Mouse (Mus musculus) neural tube, embryonic 14.5 days (tissue): ENCODE measurements at regions not wholly inside any gene's neighbourhood (a gene's known extent, or its start where the extent isn't known, plus 50 kb on each side); places are given as distances from the start of the nearest gene placed in this dataset.
A peak's percentile ranks its signal among the peaks of the same experiment; 100 is the strongest.

ENCODE experiments used
- ATAC-seq: fragments of 200-750 bp; cut with Nextera tagmentation; 2 replicates; pipeline ENCODE4 v1.8.0; 2017; ENCODE audit warnings: low read depth, mild to moderate bottlenecking, moderate TSS enrichment, moderate library complexity
- H3K27ac ChIP-seq: fragments of 300-500 bp; sonication (generic); 2 replicates; pipeline ENCODE4 v1.5.1; 2014; ENCODE audit warnings: low read depth, mild to moderate bottlenecking, control low read depth, low read length, moderate library complexity, mixed read lengths
- H3K27me3 ChIP-seq: fragments of 300-500 bp; sonication (generic); 2 replicates; pipeline ENCODE4 v1.6.1; 2014; ENCODE audit warnings: low read length; ENCODE audit not compliant: control insufficient read depth, insufficient read depth
- H3K36me3 ChIP-seq: fragments of 300-500 bp; sonication (generic); 2 replicates; pipeline ENCODE4 v1.6.1; 2014; ENCODE audit warnings: low read length, mixed read lengths; ENCODE audit not compliant: control insufficient read depth, insufficient read depth
- H3K4me1 ChIP-seq: fragments of 300-500 bp; sonication (generic); 2 replicates; pipeline ENCODE4 v1.6.1; 2014; ENCODE audit warnings: low read length; ENCODE audit not compliant: control insufficient read depth, insufficient read depth
- H3K4me2 ChIP-seq: fragments of 300-500 bp; sonication (generic); 2 replicates; pipeline ENCODE4 v1.6.1; 2014; ENCODE audit warnings: mild to moderate bottlenecking, low read depth, low read length, control low read depth
- H3K4me3 ChIP-seq: fragments of 300-500 bp; sonication (generic); 2 replicates; pipeline ENCODE4 v1.5.1; 2014; ENCODE audit warnings: low read depth, low read length, control low read depth, mixed read lengths
- H3K9ac ChIP-seq: fragments of 300-500 bp; sonication (generic); replicated peaks from 2 replicates; pipeline ENCODE4 v1.6.1; 2014; ENCODE audit warnings: low read depth, mild to moderate bottlenecking, control low read depth, low read length, mixed read lengths
- H3K9me3 ChIP-seq: fragments of 300-500 bp; sonication (generic); 2 replicates; pipeline ENCODE4 v1.6.1; 2016; ENCODE audit warnings: low read length; ENCODE audit not compliant: control insufficient read depth
- WGBS: fragments of 180-500 bp; shearing (Covaris S2); extraction: QIAGEN DNeasy Blood & Tissue Kit; methylation state at CpG from one replicate; pipeline ENCODE4 v1.1.7; 2014; 5-methylcytosine and 5-hydroxymethylcytosine counted together

DNA sequence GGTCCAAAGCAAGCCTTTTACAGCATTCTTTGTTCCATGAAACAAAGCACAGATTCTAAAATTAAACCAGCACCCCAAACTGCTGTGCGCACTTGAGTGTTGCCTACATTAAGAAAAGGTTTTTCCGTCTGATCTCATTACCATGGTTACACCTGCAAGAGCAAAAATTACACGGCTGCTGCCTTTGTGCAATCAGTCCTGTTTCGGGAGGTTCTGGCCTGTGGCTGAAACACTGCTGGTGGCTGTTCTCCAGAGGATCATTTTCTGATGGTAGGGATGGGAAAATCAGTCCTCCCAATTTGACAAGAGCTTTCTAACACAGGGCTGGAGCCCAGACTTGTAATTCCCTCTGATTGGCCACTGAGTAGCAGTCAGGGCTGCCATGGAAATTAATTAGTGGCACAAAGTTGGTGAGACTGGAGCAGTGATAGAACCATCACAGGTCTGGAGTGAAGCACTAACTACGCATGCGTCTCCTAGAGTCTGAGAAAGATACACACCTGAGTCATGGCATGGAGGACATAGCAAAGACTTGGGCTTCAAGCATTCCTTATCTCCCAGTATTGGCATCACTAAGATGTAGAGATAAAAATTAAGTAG, 114.8 kb upstream of the Fam49a start:
- ATAC-seq, result no peak
- Histone ChIP-seq H3K27ac (no peak overlapping the region), H3K4me1 (no peaks in the 10 kb centered on the region), H3K4me2 (no peak overlapping the region), H3K9ac (no peak overlapping the region), H3K4me3 (no peak overlapping the region), H3K27me3 (no peaks in the 10 kb centered on the region), H3K9me3 (no peaks in the 10 kb centered on the region), H3K36me3 (no peaks in the 10 kb centered on the region)
- WGBS, result 79% methylated on average over 6 of the region's 6 CpGs

DNA sequence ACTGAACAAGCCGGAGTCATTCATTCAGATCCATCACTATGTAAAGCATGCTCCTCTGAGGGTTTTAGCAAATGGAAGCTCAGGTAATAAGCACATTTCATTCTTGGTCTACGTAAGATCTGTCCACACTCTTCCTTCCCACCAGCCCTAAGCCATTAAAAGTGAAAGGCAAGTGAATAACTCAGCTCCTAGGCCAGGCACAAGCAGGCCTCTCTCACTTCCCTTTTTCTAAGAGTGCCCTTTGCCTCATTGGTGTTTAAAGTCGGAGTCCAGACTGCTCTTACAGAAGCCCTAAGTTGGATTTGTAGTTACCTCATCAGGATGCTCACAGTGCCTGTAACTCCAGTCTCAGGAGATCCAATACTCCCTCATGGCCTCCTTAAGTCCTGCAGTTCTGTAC, 114.1 kb upstream of the Fam49a start:
- H3K9me3 ChIP-seq, result no peaks in the 10 kb centered on the region
- H3K4me1 ChIP-seq, result no peaks in the 10 kb centered on the region
- H3K27me3 ChIP-seq, result no peaks in the 10 kb centered on the region
- H3K4me2 ChIP-seq, result no peak overlapping the region
- H3K9ac ChIP-seq, result no peak overlapping the region
- no peak overlapping the region for H3K27ac ChIP-seq
- no peak overlapping the region for H3K4me3 ChIP-seq
- no peak for ATAC-seq
- no peaks in the 10 kb centered on the region for H3K36me3 ChIP-seq
- 81% methylated on average over 3 of the region's 3 CpGs for WGBS

DNA sequence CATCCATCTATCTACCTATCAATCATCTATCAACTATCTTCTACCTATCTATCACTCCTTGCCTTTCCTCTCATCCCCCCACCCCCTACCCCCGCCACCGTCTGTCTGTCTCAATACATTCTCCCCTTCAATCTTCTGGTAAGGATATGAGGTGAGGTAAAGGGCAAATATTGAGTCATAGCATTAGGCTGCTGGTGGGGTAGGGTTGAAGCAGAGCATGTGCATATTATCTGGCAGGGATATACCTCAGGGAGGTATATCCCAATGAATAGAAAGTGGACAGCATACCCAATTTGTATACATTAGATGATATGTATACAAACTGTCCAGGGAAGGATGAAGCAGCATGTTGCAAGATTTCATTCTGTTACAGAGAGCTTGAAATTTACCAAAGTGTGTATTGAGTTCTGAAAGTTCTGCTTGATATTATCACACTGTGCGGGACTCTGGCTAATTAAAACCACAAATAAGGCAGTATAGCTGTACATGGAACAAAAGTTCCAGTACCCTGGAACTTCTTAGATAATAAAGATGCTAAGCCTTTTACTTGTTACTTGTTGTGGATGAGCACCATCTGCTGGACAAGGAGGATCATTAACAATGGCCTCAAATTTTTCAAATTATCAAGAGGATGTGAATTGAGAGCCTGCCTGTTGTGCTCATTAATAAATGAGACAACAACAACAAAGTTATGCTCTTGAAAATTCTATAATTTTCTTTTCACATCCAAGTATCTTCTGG, 113.1 kb upstream of the Fam49a start:
- Histone ChIP-seq H3K27me3 (no peaks in the 10 kb centered on the region), H3K9me3 (no peaks in the 10 kb centered on the region), H3K9ac (no peak overlapping the region), H3K36me3 (no peaks in the 10 kb centered on the region), H3K4me1 (no peaks in the 10 kb centered on the region), H3K4me3 (no peak overlapping the region), H3K27ac (no peak overlapping the region), H3K4me2 (no peak overlapping the region)
- 70% methylated on average over 3 of the region's 3 CpGs for WGBS
- peak; percentile 83 for ATAC-seq

DNA sequence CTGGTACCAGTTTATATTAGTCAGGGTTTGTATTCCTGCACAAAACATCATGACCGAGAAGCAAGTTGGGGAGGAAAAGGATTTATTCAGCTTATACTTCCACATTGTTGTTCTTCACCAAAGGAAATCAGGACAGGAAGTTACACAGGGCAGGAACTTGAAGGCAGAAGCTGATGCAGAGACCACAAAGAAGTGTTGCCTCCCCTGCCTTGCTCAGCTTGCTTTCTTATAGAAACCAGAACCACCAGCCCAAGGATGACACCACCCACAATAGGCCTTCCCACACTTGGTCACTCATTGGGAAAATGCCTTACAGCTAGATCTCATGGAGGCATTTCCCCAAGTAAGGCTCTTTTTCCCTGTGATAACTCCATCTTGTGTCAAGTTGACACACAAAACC, 97.5 kb upstream of the Fam49a start:
- Histone ChIP-seq H3K36me3 (no peaks in the 10 kb centered on the region), H3K9me3 (no peaks in the 10 kb centered on the region), H3K4me1 (no peaks in the 10 kb centered on the region), H3K27me3 (no peaks in the 10 kb centered on the region), H3K4me2 (no peak overlapping the region), H3K27ac (no peak overlapping the region), H3K9ac (no peak overlapping the region), H3K4me3 (no peak overlapping the region)
- 84% methylated on average over 1 of the region's 1 CpGs for WGBS
- ATAC-seq, result no peak

DNA sequence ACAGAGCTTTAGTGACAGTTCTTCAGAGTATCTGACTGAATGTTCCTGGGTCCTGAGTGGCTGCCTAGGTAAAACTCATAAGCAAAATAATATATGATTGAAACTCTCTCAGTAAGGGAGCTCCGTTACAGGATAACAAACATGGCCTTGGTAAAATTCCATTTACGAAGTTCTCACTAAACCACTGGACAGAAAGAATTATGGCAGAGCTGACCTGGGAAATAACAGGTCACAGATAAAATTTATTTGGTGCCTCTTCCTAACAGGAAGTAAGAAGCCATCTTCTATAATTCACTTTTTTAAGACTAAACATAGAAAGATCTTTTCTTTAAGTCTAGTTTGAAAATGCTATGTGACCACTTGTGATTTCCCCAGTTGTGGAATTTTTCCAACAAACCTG, 91.4 kb upstream of the Fam49a start:
- Histone ChIP-seq H3K36me3 (no peaks in the 10 kb centered on the region), H3K4me1 (no peaks in the 10 kb centered on the region), H3K9me3 (no peaks in the 10 kb centered on the region), H3K4me2 (no peak overlapping the region), H3K4me3 (no peak overlapping the region), H3K27me3 (no peaks in the 10 kb centered on the region), H3K27ac (no peak overlapping the region), H3K9ac (no peak overlapping the region)
- 77% methylated on average over 2 of the region's 2 CpGs for WGBS
- no peak for ATAC-seq

DNA sequence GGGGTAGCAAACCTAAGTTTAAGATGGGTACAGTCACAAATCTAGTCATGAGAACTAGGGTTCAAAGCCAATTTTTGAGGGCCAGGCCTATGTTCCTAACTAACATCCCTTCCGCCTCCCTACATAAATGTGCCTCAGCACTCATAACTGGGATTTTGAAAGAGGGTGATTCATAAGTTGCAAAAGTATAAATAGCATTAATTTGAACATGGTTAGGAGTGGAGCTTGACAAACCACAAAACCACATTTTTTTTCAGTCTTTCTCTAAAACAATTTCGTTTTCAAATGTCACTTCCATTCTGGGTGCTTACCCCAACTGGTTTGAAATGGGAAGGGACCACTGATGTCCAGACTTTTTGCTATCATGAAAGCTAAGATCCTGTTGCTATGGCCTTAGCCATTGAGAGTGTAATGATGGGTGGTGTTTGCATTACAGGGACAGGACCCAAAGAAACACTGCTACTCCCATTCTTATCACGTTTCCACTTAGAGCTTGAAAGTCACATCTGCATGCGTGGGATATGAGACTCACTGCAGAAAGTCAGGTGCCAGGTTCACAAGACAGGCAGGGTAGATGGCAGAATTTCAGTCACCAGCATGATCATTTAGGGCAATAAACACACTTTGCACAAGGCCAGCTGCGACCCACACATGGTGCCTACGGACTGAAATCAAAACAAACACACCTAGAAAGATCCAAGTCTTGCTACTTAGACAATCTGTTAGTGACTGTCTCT, 89.7 kb upstream of the Fam49a start:
- H3K27me3 ChIP-seq, result no peaks in the 10 kb centered on the region
- 86% methylated on average over 6 of the region's 6 CpGs for WGBS
- no peak overlapping the region for H3K27ac ChIP-seq
- H3K4me2 ChIP-seq, result no peak overlapping the region
- ATAC-seq, result no peak
- no peak overlapping the region for H3K9ac ChIP-seq
- H3K9me3 ChIP-seq, result no peaks in the 10 kb centered on the region
- no peak overlapping the region for H3K4me3 ChIP-seq
- H3K4me1 ChIP-seq, result peaks cover 4% of the 10 kb centered on the region; the same call in 1 of the 2 replicates
- H3K36me3 ChIP-seq, result no peaks in the 10 kb centered on the region

DNA sequence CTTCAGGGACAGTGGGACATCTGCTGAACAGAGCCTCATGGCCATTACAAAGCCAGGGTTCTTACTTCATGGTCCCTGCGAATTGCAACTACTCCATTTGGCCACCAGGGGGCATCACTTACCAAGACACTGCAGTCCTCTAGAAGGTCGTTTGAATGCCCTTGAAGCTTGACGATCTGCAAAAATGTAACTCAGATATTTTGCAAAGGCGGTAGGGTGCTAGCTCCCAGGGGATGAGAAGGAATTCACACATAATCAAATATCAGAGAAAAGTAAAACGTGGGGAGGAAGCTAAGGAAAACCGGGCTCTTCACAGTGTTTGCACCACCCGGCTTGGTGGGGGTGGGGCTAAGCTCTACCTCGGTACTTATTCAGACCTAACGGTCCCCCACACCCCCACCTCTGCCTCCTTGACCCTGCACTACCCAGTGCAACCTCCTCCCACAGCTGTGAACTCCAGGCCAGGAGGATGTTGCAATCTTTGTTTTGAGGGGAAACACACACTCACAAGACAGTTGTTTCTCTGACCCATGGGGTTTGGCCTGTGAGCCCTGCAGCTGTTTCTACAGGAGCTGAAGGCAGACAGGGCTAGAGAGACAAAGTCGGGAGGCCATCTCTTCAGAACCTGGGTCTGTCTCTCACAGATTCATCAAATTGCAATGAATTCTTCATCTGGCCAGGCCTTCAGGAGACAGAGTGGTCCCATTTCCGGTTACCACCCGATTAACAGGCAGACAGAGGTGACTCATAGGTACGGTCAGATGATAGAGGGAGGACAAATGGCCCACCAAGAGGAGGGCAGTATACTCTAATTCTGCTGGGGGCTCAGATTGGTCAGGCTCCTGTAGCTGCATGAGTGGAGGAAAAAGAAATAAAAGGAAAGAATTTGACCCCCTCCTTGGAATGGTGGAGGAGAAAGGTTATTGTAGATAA, 85.3 kb upstream of the Fam49a start:
- 13% methylated on average over 13 of the region's 13 CpGs for WGBS
- Histone ChIP-seq H3K9ac (0 out of 2 replicates have a peak overlapping the region, but pooled peaks have one; percentile 4), H3K4me3 (peak overlapping the region; percentile 3; the same call in 1 of the 2 replicates), H3K4me1 (peaks cover 4% of the 10 kb centered on the region; the same call in 1 of the 2 replicates), H3K4me2 (peak overlapping the region; percentile 48), H3K36me3 (no peaks in the 10 kb centered on the region), H3K27ac (no peak overlapping the region), H3K9me3 (no peaks in the 10 kb centered on the region), H3K27me3 (no peaks in the 10 kb centered on the region)
- ATAC-seq, result peak; percentile 86

DNA sequence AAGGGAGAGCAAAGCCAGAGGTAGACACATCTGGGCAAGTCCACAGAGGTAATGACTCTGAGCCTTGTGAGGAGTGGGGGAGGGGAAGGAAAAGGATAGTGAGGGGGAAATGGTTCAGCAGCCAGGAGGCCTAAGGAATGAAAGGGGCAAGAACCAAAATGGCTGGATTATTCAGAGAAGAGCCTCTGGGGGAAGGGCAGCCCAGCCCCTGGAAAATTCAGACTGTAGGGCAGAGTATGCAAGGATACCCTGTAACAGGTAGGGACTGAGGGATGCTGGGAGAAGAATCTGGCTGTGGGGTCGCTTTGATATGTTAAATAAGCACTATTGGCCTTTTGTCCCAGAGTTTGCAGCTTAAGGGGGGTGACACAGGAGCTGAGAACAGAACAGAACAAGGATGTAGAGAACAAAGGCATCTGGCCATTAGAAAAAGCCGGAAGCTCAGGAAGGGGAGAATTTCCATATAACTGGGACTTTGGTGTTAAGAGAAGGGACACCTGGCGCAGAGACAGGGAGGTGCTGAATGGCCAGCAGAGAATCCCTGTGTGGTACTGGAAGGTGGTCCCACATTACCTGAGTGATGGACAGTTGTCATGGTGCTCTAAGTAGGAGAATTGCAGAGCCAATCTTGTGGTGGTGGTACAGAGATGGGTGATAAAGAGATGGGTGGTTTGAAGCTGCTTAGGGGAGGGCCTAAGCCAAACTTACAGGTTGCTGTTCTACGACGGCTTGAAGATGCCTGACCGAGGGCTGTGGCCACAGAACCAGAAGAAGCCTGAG, 84.5 kb upstream of the Fam49a start:
- no peak overlapping the region for H3K4me2 ChIP-seq
- H3K36me3 ChIP-seq, result no peaks in the 10 kb centered on the region
- no peak overlapping the region for H3K4me3 ChIP-seq
- no peak overlapping the region for H3K9ac ChIP-seq
- peaks cover 4% of the 10 kb centered on the region; the same call in 1 of the 2 replicates for H3K4me1 ChIP-seq
- peak; percentile 15; the same call in 1 of the 2 replicates for ATAC-seq
- H3K9me3 ChIP-seq, result no peaks in the 10 kb centered on the region
- no peaks in the 10 kb centered on the region for H3K27me3 ChIP-seq
- H3K27ac ChIP-seq, result no peak overlapping the region
- 69% methylated on average over 6 of the region's 6 CpGs for WGBS
